Mouse (Mus musculus) spleen, postnatal 10 days (tissue): ENCODE measurements around the gene Arhgef3.

ENCODE experiments used
- DNase-seq, 2 experiments: peaks; one replicate each; pipeline ENCODE4 v3.0.0; 2021 to 2022; ENCODE audit warnings: low spot score in 2 of 2

Gene Arhgef3

GRCm38 (mm10) chr14:27344250-27344990 lies 229.7 kb downstream of the Arhgef3 start:
- DNase-seq = no peak

- DNase-seq = no peak
Measured at GRCm38 (mm10) chr14:27345051-27345885, 230.6 kb downstream of the Arhgef3 start.

GRCm38 (mm10) chr14:27347224-27347623 lies 232.5 kb downstream of the Arhgef3 start:
- no peak for DNase-seq

- DNase-seq = no peak
Measured at GRCm38 (mm10) chr14:27347666-27348065, 233.0 kb downstream of the Arhgef3 start.

- no peak for DNase-seq
Measured at GRCm38 (mm10) chr14:27348088-27348487, 233.4 kb downstream of the Arhgef3 start.

- no peak for DNase-seq
Measured at GRCm38 (mm10) chr14:27348656-27349055, 234.0 kb downstream of the Arhgef3 start.

- DNase-seq = no peak
Measured at GRCm38 (mm10) chr14:27349120-27349519, 234.4 kb downstream of the Arhgef3 start.

- no peak for DNase-seq
Measured at GRCm38 (mm10) chr14:27349828-27350729, 235.4 kb downstream of the Arhgef3 start.

GRCm38 (mm10) chr14:27351051-27351475 lies 236.4 kb downstream of the Arhgef3 start:
- no peak for DNase-seq

GRCm38 (mm10) chr14:27351476-27352079 lies 236.9 kb downstream of the Arhgef3 start:
- DNase-seq = peak in 1 of 2 experiments; percentile 58

GRCm38 (mm10) chr14:27352470-27352869 lies 237.8 kb downstream of the Arhgef3 start:
- no peak for DNase-seq

GRCm38 (mm10) chr14:27355151-27355550 lies 240.5 kb downstream of the Arhgef3 start:
- DNase-seq = peak in 1 of 2 experiments; percentile 17

- DNase-seq = peak in 1 of 2 experiments; percentile 33
Measured at GRCm38 (mm10) chr14:27355937-27356336, 241.2 kb downstream of the Arhgef3 start.

- no peak for DNase-seq
Measured at GRCm38 (mm10) chr14:27357139-27357538, 242.4 kb downstream of the Arhgef3 start.

- DNase-seq = no peak
Measured at GRCm38 (mm10) chr14:27358202-27358601, 243.5 kb downstream of the Arhgef3 start.

- DNase-seq = no peak
Measured at GRCm38 (mm10) chr14:27360849-27361248, 246.2 kb downstream of the Arhgef3 start.

GRCm38 (mm10) chr14:27361514-27361913 lies 246.8 kb downstream of the Arhgef3 start:
- DNase-seq = no peak

- no peak for DNase-seq
Measured at GRCm38 (mm10) chr14:27364668-27365257, 250.1 kb downstream of the Arhgef3 start.

- DNase-seq = no peak
Measured at GRCm38 (mm10) chr14:27367117-27367711, 252.5 kb downstream of the Arhgef3 start.

GRCm38 (mm10) chr14:27368619-27369018 lies 253.9 kb downstream of the Arhgef3 start:
- no peak for DNase-seq
